Mouse (Mus musculus): ENCODE data around the gene Galk1. TPM values are rescaled to one million over a fixed set of nuclear protein-coding genes. Genes with fewer than 3 reads are reported as not detected.
A peak's percentile ranks its signal among the peaks of the same experiment; 100 is the strongest.

Galk1 gene
- total and polyA plus RNA-seq, 3 experiments, result 253 to 326 TPM; not detected in 1

GRCm38 (mm10) chr11:115975083-115975420 is 37.5 kb downstream of the Galk1 start:
- Histone ChIP-seq H3K9me3 (replicated peaks; ENCODE audit: insufficient read depth, low read length) (no peaks in the 10 kb centered on the region), H3K27ac (ENCODE audit: control insufficient read depth, low read depth, low read length) (no peak overlapping the region), H3K79me2 (ENCODE audit: control insufficient read depth, insufficient read depth, low read length, poor library complexity) (no peaks in the 10 kb centered on the region), H3K4me1 (ENCODE audit: control insufficient read depth in 1 of 2, insufficient read depth in 2 of 2, low read length in 2 of 2) (no peaks in the 10 kb centered on the region), H3K4me3 (ENCODE audit: control insufficient read depth in 1 of 2, insufficient read depth in 1 of 2, low read depth in 2 of 2, low read length in 2 of 2) (no peak overlapping the region), H3K36me3 (ENCODE audit: control insufficient read depth in 1 of 2, insufficient read depth in 2 of 2, low read length in 2 of 2) (no peaks in the 10 kb centered on the region), H3K27me3 (ENCODE audit: control insufficient read depth in 1 of 2, insufficient read depth in 2 of 2, low read length in 2 of 2) (no peaks in the 10 kb centered on the region), H3K9ac (ENCODE audit: control insufficient read depth, low read depth, low read length, poor library complexity, severe bottlenecking) (no peak overlapping the region)
- no peak for DNase-seq (ENCODE audit: low read depth, low spot score)
- TF ChIP-seq NRF1 (IDR thresholded peaks at IDR 0.05; ENCODE audit: insufficient read depth, low read depth, low read length, poor library complexity, severe bottlenecking) (no peak), POLR2AphosphoS2 (IDR thresholded peaks at IDR 0.05; ENCODE audit: low read length) (no peak), E2F4 (IDR thresholded peaks at IDR 0.05; ENCODE audit: borderline replicate concordance, low read depth, low read length) (no peak), RCOR1 (IDR thresholded peaks at IDR 0.05; ENCODE audit: low read depth, low read length) (no peak), MAFK (IDR thresholded peaks at IDR 0.05; ENCODE audit: borderline replicate concordance, low read depth, low read length) (no peak), CTCF (IDR thresholded peaks at IDR 0.05 in 2 of 3, conservative IDR thresholded peaks at IDR 0.05 in 1 of 3; ENCODE audit: control insufficient read depth in 1 of 3, insufficient read depth in 1 of 3, low read depth in 2 of 3, low read length in 3 of 3, poor library complexity in 1 of 3, severe bottlenecking in 1 of 3) (no peak), MXI1 (IDR thresholded peaks at IDR 0.05; ENCODE audit: low read depth, low read length) (no peak), KAT2A (conservative IDR thresholded peaks at IDR 0.05; ENCODE audit: low read depth, low read length) (no peak), GABPA (IDR thresholded peaks at IDR 0.05; ENCODE audit: low read depth, low read length) (no peak), MEF2A (IDR thresholded peaks at IDR 0.05; ENCODE audit: extremely low read depth, insufficient replicate concordance, low read depth, low read length, poor library complexity, severe bottlenecking) (no peak), ETS1 (IDR thresholded peaks at IDR 0.05; ENCODE audit: low read depth, low read length) (no peak)

DNA sequence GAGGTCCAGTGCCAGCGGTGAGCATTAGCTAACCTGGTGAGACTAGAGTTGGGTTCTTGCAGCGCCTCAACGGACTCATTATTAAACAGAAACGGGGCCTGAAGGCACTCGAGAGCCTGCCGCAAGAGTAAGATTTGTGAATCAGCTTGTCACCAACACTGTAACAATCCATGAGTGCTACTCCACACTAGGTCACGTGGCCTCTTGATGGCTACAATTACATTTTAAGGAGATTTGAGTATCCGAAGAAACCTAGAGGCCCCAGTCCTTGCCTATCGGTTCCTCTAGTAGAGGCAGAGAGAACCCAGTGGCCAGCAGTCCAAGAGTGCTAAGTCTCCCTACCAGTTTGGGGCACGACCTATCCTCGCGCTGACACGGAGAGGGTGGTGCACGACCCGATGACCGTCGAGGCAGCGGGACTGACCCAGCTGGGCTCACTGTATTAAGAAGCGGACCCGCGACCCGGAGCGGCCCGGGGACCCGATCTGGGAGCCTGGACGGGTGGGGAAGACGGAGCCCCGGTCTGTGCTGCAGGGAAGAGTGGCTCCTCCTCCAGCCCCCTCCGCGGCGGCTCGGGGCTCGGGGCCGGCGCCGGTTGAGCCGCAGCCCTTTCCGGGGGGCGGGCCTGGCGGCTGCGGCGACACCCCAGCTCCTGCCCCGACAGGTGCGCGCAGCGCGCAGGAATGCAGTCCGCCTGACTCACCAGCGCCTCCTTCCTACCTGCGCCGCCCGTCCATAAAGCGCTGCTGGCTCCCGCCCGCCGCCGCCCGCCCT is 38.0 kb downstream of the Galk1 start, which contains the start of gene Itgb4:
TSS of gene Itgb4 (plus strand) at position 401 of the 774 bp plus-strand sequence.
- Histone ChIP-seq H3K4me1 (ENCODE audit: control insufficient read depth in 1 of 2, insufficient read depth in 2 of 2, low read length in 2 of 2) (peaks cover 0 to under 1% of the 10 kb centered on the region in 2 experiments; a peak in 3 of 4 replicates), H3K4me3 (ENCODE audit: control insufficient read depth in 1 of 2, insufficient read depth in 1 of 2, low read depth in 2 of 2, low read length in 2 of 2) (no peak within 1 kb of the TSS), H3K9me3 (replicated peaks; ENCODE audit: insufficient read depth, low read length) (no peaks in the 10 kb centered on the region), H3K79me2 (ENCODE audit: control insufficient read depth, insufficient read depth, low read length, poor library complexity) (no peaks in the 10 kb centered on the region), H3K27ac (ENCODE audit: control insufficient read depth, low read depth, low read length) (no peak within 1 kb of the TSS), H3K9ac (ENCODE audit: control insufficient read depth, low read depth, low read length, poor library complexity, severe bottlenecking) (no peak within 1 kb of the TSS), H3K36me3 (ENCODE audit: control insufficient read depth in 1 of 2, insufficient read depth in 2 of 2, low read length in 2 of 2) (no peaks in the 10 kb centered on the region), H3K27me3 (ENCODE audit: control insufficient read depth in 1 of 2, insufficient read depth in 2 of 2, low read length in 2 of 2) (no peaks in the 10 kb centered on the region)
- no peak for TF ChIP-seq CHD1 (IDR thresholded peaks at IDR 0.05; ENCODE audit: low read depth, low read length)
- TF ChIP-seq EP300 (IDR thresholded peaks at IDR 0.05; ENCODE audit: low read depth in 1 of 2, low read length in 2 of 2), result no peak
- TF ChIP-seq USF1 (IDR thresholded peaks at IDR 0.05; ENCODE audit: low read depth, low read length), result peak; percentile 35; the same call in 1 of the 2 replicates
- no peak for DNase-seq (ENCODE audit: low read depth, low spot score)
